Mouse (Mus musculus): Measurements from ENCODE around the gene Rsu1.

DNA sequence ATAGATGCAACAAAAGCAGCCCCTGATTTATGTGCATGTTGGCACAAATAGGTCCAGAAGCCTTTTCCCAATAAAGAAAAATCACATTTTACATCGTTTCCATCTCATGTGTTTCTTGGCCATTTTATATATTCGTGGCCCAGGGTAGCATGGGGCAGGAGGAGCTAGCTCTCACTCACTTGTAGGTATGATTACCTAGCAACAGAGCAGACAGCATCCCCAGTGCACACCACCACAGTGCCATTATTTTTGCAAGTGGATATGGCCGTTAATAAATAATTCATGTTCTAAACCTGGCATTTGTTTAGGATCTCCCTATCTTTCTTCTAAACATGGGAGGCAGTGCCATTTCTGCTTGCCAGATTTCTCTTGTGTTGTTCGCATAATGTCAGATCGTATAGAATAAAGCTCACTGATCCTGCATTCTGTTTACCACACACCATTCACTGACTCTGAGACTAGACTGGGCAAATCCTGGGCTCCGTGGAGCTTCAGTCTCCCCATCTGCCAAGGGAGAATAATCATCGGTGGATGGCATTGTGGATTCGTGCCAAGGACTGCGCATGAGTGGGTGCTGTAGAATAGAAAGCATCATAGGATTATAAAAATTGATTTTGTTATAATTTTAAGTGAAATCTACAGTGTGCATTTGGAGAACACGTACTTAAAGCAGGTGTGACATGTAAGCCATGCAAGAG lies 93.4 kb downstream of the Rsu1 start:
- TF ChIP-seq POLR2A (IDR thresholded peaks at IDR 0.05; ENCODE audit: insufficient read length, low read depth), result no peak
- TF ChIP-seq MAX (IDR thresholded peaks at IDR 0.05; ENCODE audit: low read depth), result no peak
- TF ChIP-seq POLR2AphosphoS2 (IDR thresholded peaks at IDR 0.05; ENCODE audit: insufficient read length, low read depth), result no peak
- TF ChIP-seq CEBPB (IDR thresholded peaks at IDR 0.05; ENCODE audit: insufficient read depth, poor library complexity, severe bottlenecking), result no peak
- no peak for TF ChIP-seq MYOD1 (IDR thresholded peaks at IDR 0.05; ENCODE audit: control insufficient read depth in 1 of 3, insufficient read length in 2 of 3, low read depth in 2 of 3)

Data from myocyte (in vitro differentiated cells).